13 mouse cellular contexts compared by ENCODE assay signal in the genomic region with DNA sequence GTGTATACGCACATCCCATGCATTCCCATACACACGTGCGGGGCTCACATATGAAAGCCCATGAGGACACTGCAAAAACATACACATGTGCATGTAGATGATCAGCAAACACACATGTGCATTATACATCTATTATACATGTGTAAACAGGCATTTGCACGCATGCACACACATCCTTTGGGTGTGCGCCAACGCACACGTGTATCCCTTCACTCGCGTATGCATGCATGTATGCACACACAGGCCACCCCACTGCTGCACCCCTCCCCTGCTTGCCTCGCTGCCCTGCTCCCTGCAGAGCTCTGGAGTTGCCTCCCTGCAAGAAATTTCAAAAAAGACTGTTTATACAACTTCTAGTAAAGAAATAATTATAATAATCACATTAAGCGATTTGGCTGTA. TPM values are rescaled to one million over a fixed set of nuclear protein-coding genes. Genes with fewer than 3 reads are reported as not detected.
A peak's percentile ranks its signal among the peaks of the same experiment; 100 is the strongest.
DNase-seq lines count a peak whose midpoint lies in the region; ATAC-seq and TF ChIP-seq lines count a peak whose summit lies in the region.
"Had no signal": no experiment of that assay in that cellular context is flagged by ENCODE, and none has a peak within 500 bp of the region (broad histone marks: within the 10 kb centered on the region; RNA-seq: fewer than 3 reads in every experiment).

No protein-coding gene starts in this region.

- no peak for TF ChIP-seq CTCF in kidney, postnatal 0 days (IDR thresholded peaks at IDR 0.05; ENCODE audit: low read depth)

- peak overlapping the region; percentile 14 for H3K4me2 ChIP-seq in heart, embryonic 12.5 days
- no peak overlapping the region for H3K4me2 ChIP-seq in kidney, postnatal 0 days (ENCODE audit: low read length)
- no peak overlapping the region for H3K4me2 ChIP-seq in embryonic facial prominence, embryonic 13.5 days
- no peak overlapping the region for H3K4me2 ChIP-seq in stomach, embryonic 14.5 days (replicated peaks; ENCODE audit: low read depth, low read length)
- no peak overlapping the region for H3K4me2 ChIP-seq in midbrain, embryonic 14.5 days (ENCODE audit: low read length)
- H3K4me2 ChIP-seq: neural tube, embryonic 12.5 days had no signal

- peaks cover 34% of the 10 kb centered on the region; the same call in 1 of the 2 replicates for H3K27me3 ChIP-seq in heart, embryonic 12.5 days (replicated peaks)
- no peaks in the 10 kb centered on the region for H3K27me3 ChIP-seq in kidney, postnatal 0 days (ENCODE audit: insufficient read depth, low read length)
- no peaks in the 10 kb centered on the region for H3K27me3 ChIP-seq in embryonic facial prominence, embryonic 13.5 days
- H3K27me3 ChIP-seq in stomach, embryonic 14.5 days (ENCODE audit: control insufficient read depth, insufficient read depth, low read length) = no peaks in the 10 kb centered on the region
- H3K27me3 ChIP-seq in midbrain, embryonic 14.5 days (ENCODE audit: control insufficient read depth, insufficient read depth, low read length) = no peaks in the 10 kb centered on the region
- H3K27me3 ChIP-seq: neural tube, embryonic 12.5 days had no signal

- no peaks in the 10 kb centered on the region for H3K9me3 ChIP-seq in heart, embryonic 12.5 days (replicated peaks)
- H3K9me3 ChIP-seq in kidney, postnatal 0 days (replicated peaks; ENCODE audit: low read length) = no peaks in the 10 kb centered on the region
- no peaks in the 10 kb centered on the region for H3K9me3 ChIP-seq in embryonic facial prominence, embryonic 13.5 days
- H3K9me3 ChIP-seq in stomach, embryonic 14.5 days (ENCODE audit: control insufficient read depth, low read depth, low read length) = no peaks in the 10 kb centered on the region
- no peaks in the 10 kb centered on the region for H3K9me3 ChIP-seq in midbrain, embryonic 14.5 days (ENCODE audit: control insufficient read depth, low read length)
- H3K9me3 ChIP-seq: midbrain, embryonic 10.5 days; neural tube, embryonic 12.5 days had no signal

- DNase-seq in heart, postnatal 4 days = no peak
- no peak for DNase-seq in kidney, postnatal 0 days (ENCODE audit: low spot score)
- DNase-seq in kidney, postnatal 36 days = no peak
- DNase-seq in natural killer cell, adult 2 months (ENCODE audit: low spot score in 2 of 2) = no peak
- no peak for DNase-seq in midbrain, embryonic 14.5 days
- DNase-seq: B cell, adult 2 months had no signal

- H3K4me1 ChIP-seq in heart, embryonic 12.5 days (replicated peaks) = peaks cover 49% of the 10 kb centered on the region
- H3K4me1 ChIP-seq in kidney, postnatal 0 days (replicated peaks; ENCODE audit: insufficient read depth, low read length) = peaks cover 21% of the 10 kb centered on the region
- peaks cover 50% of the 10 kb centered on the region for H3K4me1 ChIP-seq in embryonic facial prominence, embryonic 13.5 days
- peaks cover 28% of the 10 kb centered on the region for H3K4me1 ChIP-seq in stomach, embryonic 14.5 days (ENCODE audit: control insufficient read depth, insufficient read depth, low read length)
- peaks cover 17% of the 10 kb centered on the region; the same call in 1 of the 2 replicates for H3K4me1 ChIP-seq in midbrain, embryonic 14.5 days (ENCODE audit: control insufficient read depth, insufficient read depth, low read length)

- peak overlapping the region; percentile 79; the same call in 1 of the 2 replicates for H3K27ac ChIP-seq in heart, embryonic 12.5 days (ENCODE audit: poor library complexity, severe bottlenecking)
- peak overlapping the region; percentile 43 for H3K27ac ChIP-seq in kidney, postnatal 0 days
- H3K27ac ChIP-seq in embryonic facial prominence, embryonic 13.5 days = peak overlapping the region; percentile 84
- H3K27ac ChIP-seq in stomach, embryonic 14.5 days (ENCODE audit: low read length) = peak overlapping the region; percentile 83
- no peak overlapping the region for H3K27ac ChIP-seq in midbrain, embryonic 14.5 days (replicated peaks; ENCODE audit: low read depth, low read length)
- H3K27ac ChIP-seq: neural tube, embryonic 12.5 days had no signal

- ATAC-seq in heart, embryonic 12.5 days (ENCODE audit: insufficient number of reproducible peaks, low FRiP score) = no peak
- no peak for ATAC-seq in kidney, postnatal 0 days (replicated peaks; ENCODE audit: low FRiP score, low read depth)
- no peak for ATAC-seq in embryonic facial prominence, embryonic 13.5 days (ENCODE audit: insufficient number of reproducible peaks, insufficient read depth, low FRiP score, low TSS enrichment, low read depth)
- peak; percentile 3; the same call in 1 of the 2 replicates for ATAC-seq in stomach, embryonic 14.5 days (ENCODE audit: insufficient number of reproducible peaks, insufficient read depth, low FRiP score, low read depth)
- ATAC-seq in midbrain, embryonic 14.5 days (ENCODE audit: low FRiP score, low TSS enrichment) = no peak

- H3K36me3 ChIP-seq in heart, embryonic 12.5 days = no peaks in the 10 kb centered on the region
- H3K36me3 ChIP-seq in kidney, postnatal 0 days (ENCODE audit: insufficient read depth, low read length) = no peaks in the 10 kb centered on the region
- no peaks in the 10 kb centered on the region for H3K36me3 ChIP-seq in embryonic facial prominence, embryonic 13.5 days
- H3K36me3 ChIP-seq in stomach, embryonic 14.5 days (ENCODE audit: control insufficient read depth, insufficient read depth, low read length) = no peaks in the 10 kb centered on the region
- H3K36me3 ChIP-seq in midbrain, embryonic 14.5 days (ENCODE audit: control insufficient read depth, insufficient read depth, low read length) = no peaks in the 10 kb centered on the region
- H3K36me3 ChIP-seq: midbrain, embryonic 10.5 days; neural tube, embryonic 12.5 days had no signal

- WGBS in heart, embryonic 12.5 days = 89% methylated on average over 11 of the region's 11 CpGs
- WGBS in kidney, postnatal 0 days = 70% methylated on average over 11 of the region's 11 CpGs
- 76% methylated on average over 11 of the region's 11 CpGs for WGBS in embryonic facial prominence, embryonic 13.5 days
- 69% methylated on average over 11 of the region's 11 CpGs for WGBS in stomach, embryonic 14.5 days
- 87% methylated on average over 11 of the region's 11 CpGs for WGBS in midbrain, embryonic 14.5 days

- H3K4me3 ChIP-seq in heart, embryonic 12.5 days = no peak overlapping the region
- H3K4me3 ChIP-seq in kidney, postnatal 0 days (replicated peaks; ENCODE audit: low read depth, low read length) = no peak overlapping the region
- no peak overlapping the region for H3K4me3 ChIP-seq in embryonic facial prominence, embryonic 13.5 days
- H3K4me3 ChIP-seq in stomach, embryonic 14.5 days (ENCODE audit: low read depth, low read length) = no peak overlapping the region
- H3K4me3 ChIP-seq in midbrain, embryonic 14.5 days (replicated peaks; ENCODE audit: low read depth, low read length) = no peak overlapping the region
- H3K4me3 ChIP-seq: midbrain, embryonic 10.5 days; neural tube, embryonic 12.5 days had no signal

- H3K9ac ChIP-seq in heart, embryonic 12.5 days = no peak overlapping the region
- H3K9ac ChIP-seq in kidney, postnatal 0 days (ENCODE audit: low read depth, low read length) = no peak overlapping the region
- no peak overlapping the region for H3K9ac ChIP-seq in embryonic facial prominence, embryonic 13.5 days
- no peak overlapping the region for H3K9ac ChIP-seq in stomach, embryonic 14.5 days (replicated peaks; ENCODE audit: low read depth, low read length)
- no peak overlapping the region for H3K9ac ChIP-seq in midbrain, embryonic 14.5 days (replicated peaks; ENCODE audit: low read length)
- H3K9ac ChIP-seq: neural tube, embryonic 12.5 days had no signal

RNA-seq across cellular contexts. Expression of a gene that starts 24.6 kb away (rescaled TPM):
- 7.2 and 8.1 TPM in 2 replicates for polyA plus RNA-seq in heart, embryonic 12.5 days (2016; fragmentation: Nextera tagmentation; extraction: Ambion mirVana)
- 10 to 100 TPM; 11.0 to 11.4 TPM for total RNA-seq in heart, postnatal 4 days (2021)
- polyA plus RNA-seq in kidney, postnatal 0 days (2015; fragmentation: Nextera tagmentation; extraction: Ambion mirVana) = 5.1 and 6.1 TPM in 2 replicates
- polyA plus RNA-seq in embryonic facial prominence, embryonic 13.5 days (2015; fragmentation: Nextera tagmentation; extraction: Ambion mirVana) = 13.8 and 23.0 TPM in 2 replicates
- polyA plus RNA-seq in stomach, embryonic 14.5 days (2014; fragmentation: Nextera tagmentation; extraction: Ambion mirVana) = 4.8 and 8.6 TPM in 2 replicates
- 3.0 and 7.2 TPM in 2 replicates for polyA plus RNA-seq in midbrain, embryonic 14.5 days (2014; fragmentation: Nextera tagmentation; extraction: Ambion mirVana)

RNA-seq across cellular contexts. Expression of a gene that starts 42.5 kb away (rescaled TPM):
- polyA plus RNA-seq in heart, embryonic 12.5 days (2016; fragmentation: Nextera tagmentation; extraction: Ambion mirVana) = 0.11 and 0.17 TPM in 2 replicates
- total RNA-seq in heart, postnatal 4 days (2021) = under 1 TPM; 0.45 to 0.48 TPM
- polyA plus RNA-seq in kidney, postnatal 0 days (2015; fragmentation: Nextera tagmentation; extraction: Ambion mirVana) = 0.06 and 0.14 TPM in 2 replicates
- 0.04 and 0.08 TPM in 2 replicates for polyA plus RNA-seq in embryonic facial prominence, embryonic 13.5 days (2015; fragmentation: Nextera tagmentation; extraction: Ambion mirVana)
- polyA plus RNA-seq in stomach, embryonic 14.5 days (2014; fragmentation: Nextera tagmentation; extraction: Ambion mirVana) = 0.10 and 0.23 TPM in 2 replicates
- polyA plus RNA-seq in midbrain, embryonic 14.5 days (2014; fragmentation: Nextera tagmentation; extraction: Ambion mirVana) = 0.05 and 0.09 TPM in 2 replicates
- total RNA-seq: MEL had no signal

RNA-seq across cellular contexts. Expression of a gene that starts 50.3 kb away (rescaled TPM):
- polyA plus RNA-seq in heart, embryonic 12.5 days (2016; fragmentation: Nextera tagmentation; extraction: Ambion mirVana) = not detected in 2 replicates
- total RNA-seq in heart, postnatal 4 days (2021) = not detected
- polyA plus RNA-seq in kidney, postnatal 0 days (2015; fragmentation: Nextera tagmentation; extraction: Ambion mirVana) = 3.1 and 3.4 TPM in 2 replicates
- polyA plus RNA-seq in embryonic facial prominence, embryonic 13.5 days (2015; fragmentation: Nextera tagmentation; extraction: Ambion mirVana) = 1.3 and 1.4 TPM in 2 replicates
- 2.6 TPM in 2 replicates for polyA plus RNA-seq in stomach, embryonic 14.5 days (2014; fragmentation: Nextera tagmentation; extraction: Ambion mirVana)
- not detected in 2 replicates for polyA plus RNA-seq in midbrain, embryonic 14.5 days (2014; fragmentation: Nextera tagmentation; extraction: Ambion mirVana)
- total RNA-seq: MEL had no signal
- polyA plus RNA-seq: spleen, adult 2 months had no signal
